Mouse (Mus musculus) liver, embryonic 13.5 days (tissue): ENCODE measurements around the gene Ciao2a. TPM values are rescaled to one million over a fixed set of nuclear protein-coding genes. Genes with fewer than 3 reads are reported as not detected.

ENCODE experiments used
- ATAC-seq: fragments of 200-750 bp; cut with Nextera tagmentation; 2 replicates; pipeline ENCODE4 v1.8.0; 2017; ENCODE audit warnings: low read depth, mild to moderate bottlenecking, moderate number of reproducible peaks, moderate library complexity
- DNase-seq: peaks from one replicate; pipeline ENCODE4 v3.0.0; 2022
- H3K27ac ChIP-seq: fragments of 300-500 bp; sonication (generic); 2 replicates; pipeline ENCODE4 v1.5.1; 2015; ENCODE audit warnings: moderate library complexity, mild to moderate bottlenecking, inconsistent platforms
- H3K27me3 ChIP-seq: fragments of 300-500 bp; sonication (generic); 2 replicates; pipeline ENCODE4 v1.6.1; 2015; ENCODE audit warnings: mild to moderate bottlenecking, inconsistent platforms
- H3K36me3 ChIP-seq: fragments of 300-500 bp; sonication (generic); 2 replicates; pipeline ENCODE4 v1.6.1; 2015; ENCODE audit warnings: mild to moderate bottlenecking, inconsistent platforms
- H3K4me1 ChIP-seq: fragments of 300-500 bp; sonication (generic); replicated peaks from 2 replicates; pipeline ENCODE4 v1.6.1; 2015; ENCODE audit warnings: inconsistent platforms
- H3K4me2 ChIP-seq: fragments of 300-500 bp; sonication (generic); 2 replicates; pipeline ENCODE4 v1.6.1; 2015; ENCODE audit warnings: inconsistent platforms, mild to moderate bottlenecking, moderate library complexity
- H3K4me3 ChIP-seq: fragments of 300-500 bp; sonication (generic); replicated peaks from 2 replicates; pipeline ENCODE4 v1.5.1; 2015; ENCODE audit warnings: mild to moderate bottlenecking, inconsistent platforms
- H3K9ac ChIP-seq: fragments of 300-500 bp; sonication (generic); 2 replicates; pipeline ENCODE4 v1.6.1; 2015; ENCODE audit warnings: mild to moderate bottlenecking, inconsistent platforms
- H3K9me3 ChIP-seq: fragments of 300-500 bp; sonication (generic); replicated peaks from 2 replicates; pipeline ENCODE4 v1.6.1; 2016; ENCODE audit warnings: inconsistent platforms
- WGBS: fragments of 180-500 bp; shearing (Covaris S2); methylation state at CpG from one replicate; pipeline ENCODE4 v1.1.7; 2015; ENCODE audit not compliant: insufficient replicate concordance; 5-methylcytosine and 5-hydroxymethylcytosine counted together
- polyA plus RNA-seq: library from polyadenylated mRNA; unstranded; fragments of >200 nt; fragmentation: Nextera tagmentation; extraction: Ambion mirVana; gene quantifications from 2 replicates; pipeline ENCODE4 v1.2.1, GENCODE M21; 2015

Gene Ciao2a
- polyA plus RNA-seq, result 196 and 222 TPM in 2 replicates

DNA sequence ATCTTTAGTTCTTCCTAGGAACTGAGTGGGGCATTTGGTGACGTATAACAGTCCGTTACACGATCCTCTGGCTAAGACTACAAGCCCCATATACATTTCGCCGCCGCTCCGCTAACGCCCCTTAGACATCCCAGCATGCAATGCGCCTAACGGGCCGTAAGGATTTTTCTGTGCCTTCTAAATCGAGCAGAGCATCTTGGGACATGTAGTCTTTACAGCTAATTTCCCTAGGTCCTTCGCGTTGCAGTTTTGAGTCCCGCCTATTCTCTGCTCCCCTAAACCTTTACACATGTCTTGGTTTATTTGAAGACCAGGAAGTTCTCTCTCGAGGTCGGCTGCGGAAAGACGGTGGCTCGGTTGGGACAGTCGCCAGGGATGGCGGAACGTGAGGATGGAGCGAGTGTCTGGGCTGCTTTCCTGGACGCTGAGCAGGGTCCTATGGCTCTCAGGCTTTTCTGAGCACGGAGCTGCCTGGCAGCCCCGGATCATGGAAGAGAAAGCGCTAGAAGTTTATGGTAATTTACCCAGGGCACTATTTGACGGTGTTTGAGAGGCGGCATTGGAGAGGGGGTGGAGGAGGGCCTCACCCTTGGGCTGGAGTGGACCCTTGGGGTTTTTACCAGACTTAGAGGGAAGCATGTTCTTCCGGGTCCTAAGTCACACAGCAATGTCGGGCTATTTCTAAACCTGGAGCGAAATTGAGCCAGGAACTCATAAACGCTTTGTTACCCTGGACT lies at the start of gene Ciao2a, which contains the start of gene Snx1:
TSS of gene Ciao2a (plus strand) at position 156 of the 737 bp plus-strand sequence.
TSS of gene Snx1 (minus strand) at position 132 of the 737 bp plus-strand sequence.
- Histone ChIP-seq H3K4me1 (peaks cover 69% of the 10 kb centered on the region), H3K4me2 (peak within 1 kb of the TSS; percentile 83), H3K4me3 (peak within 1 kb of the TSS; percentile 91), H3K9me3 (no peaks in the 10 kb centered on the region), H3K27ac (peak within 1 kb of the TSS; percentile 93), H3K9ac (peak within 1 kb of the TSS; percentile 85), H3K27me3 (no peaks in the 10 kb centered on the region), H3K36me3 (peaks cover 22% of the 10 kb centered on the region)
- under 1% methylated on average over 34 of the region's 34 CpGs for WGBS
- DNase-seq, result peak; percentile 95
- peak; percentile 70 for ATAC-seq

DNA sequence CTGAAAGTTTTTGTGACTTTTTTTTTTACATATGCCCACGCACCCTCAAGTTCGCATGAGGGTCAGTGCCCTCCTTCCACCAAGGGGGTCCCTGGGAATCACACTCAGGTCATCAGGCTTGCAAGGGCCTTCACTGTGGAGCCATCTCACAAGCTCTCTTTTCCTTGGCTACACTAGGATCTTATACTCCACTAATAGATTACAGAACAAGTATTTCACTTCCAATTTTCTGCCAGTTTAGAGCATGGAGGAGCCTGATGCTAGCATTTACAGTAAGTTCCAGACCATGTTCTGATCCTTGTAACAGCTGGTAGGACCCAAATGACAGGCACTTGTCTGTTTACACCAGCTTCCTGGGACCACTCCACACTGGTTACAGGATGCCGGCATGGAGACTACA lies 48.3 kb upstream of the Ciao2a start:
- 0 out of 2 replicates have a peak overlapping the region, but pooled peaks have one; percentile 5 for H3K9ac ChIP-seq
- DNase-seq, result no peak

DNA sequence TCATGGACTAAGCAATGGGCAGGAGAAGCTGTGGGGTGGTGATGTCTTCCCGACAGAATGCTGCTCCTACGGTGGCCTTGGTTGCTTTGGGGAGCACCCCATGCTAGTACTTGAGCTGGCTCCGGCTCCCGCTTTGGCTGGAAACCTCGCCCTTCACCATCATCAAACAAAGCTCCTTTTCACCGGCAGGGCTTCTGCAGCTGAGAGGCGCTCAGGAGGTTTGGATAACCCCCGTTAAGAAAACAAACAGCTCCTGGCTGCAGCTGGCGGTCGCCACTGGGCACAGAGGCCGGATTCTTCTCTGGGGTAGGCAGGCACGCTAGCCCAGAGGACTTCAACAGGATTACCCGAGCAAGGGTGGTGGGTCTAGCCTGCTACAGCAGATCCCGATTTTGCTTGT lies 47.9 kb upstream of the Ciao2a start:
- Histone ChIP-seq H3K4me1 (peaks cover 14% of the 10 kb centered on the region), H3K36me3 (no peaks in the 10 kb centered on the region), H3K9ac (0 out of 2 replicates have a peak overlapping the region, but pooled peaks have one; percentile 5), H3K9me3 (0 out of 2 replicates have a peak, but pooled peaks cover 5% of the 10 kb centered on the region), H3K4me3 (no peak overlapping the region), H3K4me2 (no peak overlapping the region), H3K27me3 (peaks cover 52% of the 10 kb centered on the region), H3K27ac (no peak overlapping the region)
- no peak for DNase-seq
- 35% methylated on average over 14 of the region's 14 CpGs for WGBS
- ATAC-seq, result no peak

More for the DNA sequence above, 48.3 kb upstream of the Ciao2a start:
- no peak overlapping the region for H3K4me3 ChIP-seq
- H3K27me3 ChIP-seq, result peaks cover 56% of the 10 kb centered on the region
- H3K9me3 ChIP-seq, result 0 out of 2 replicates have a peak, but pooled peaks cover 5% of the 10 kb centered on the region
- H3K4me1 ChIP-seq, result peaks cover 14% of the 10 kb centered on the region
- H3K4me2 ChIP-seq, result no peak overlapping the region
- no peak overlapping the region for H3K27ac ChIP-seq
- WGBS, result 67% methylated on average over 3 of the region's 3 CpGs
- no peak for ATAC-seq
- H3K36me3 ChIP-seq, result no peaks in the 10 kb centered on the region

DNA sequence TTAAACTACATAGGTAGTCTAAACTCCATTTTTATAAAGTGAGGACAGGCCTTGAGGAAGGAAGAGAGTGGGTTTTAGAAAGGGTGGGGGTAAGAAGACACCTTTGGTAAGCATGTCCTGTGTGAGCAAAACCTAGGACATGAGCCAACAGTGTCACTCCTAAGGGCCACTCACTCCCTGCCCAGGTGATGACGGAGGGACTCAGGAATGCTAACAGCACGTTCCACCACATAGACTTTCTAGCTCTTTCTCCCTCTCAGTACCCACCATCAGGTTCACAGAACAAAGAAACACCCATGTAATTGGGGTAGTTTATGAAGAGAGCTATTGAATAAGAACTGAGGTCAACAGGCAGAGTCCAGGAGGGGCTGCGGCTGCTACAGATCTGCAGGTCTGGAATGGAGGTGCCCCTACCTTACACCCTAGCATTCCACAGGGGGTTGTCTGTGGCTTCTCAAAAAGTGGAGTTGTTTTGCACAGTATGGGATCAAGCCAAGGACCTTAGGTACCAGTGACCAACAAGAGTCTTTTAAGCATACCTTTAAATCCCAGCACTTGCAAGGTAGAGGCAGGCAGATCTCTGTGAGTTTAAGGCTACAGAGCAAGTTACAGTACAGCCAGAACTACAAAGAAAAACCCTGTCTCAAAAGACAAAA lies 45.5 kb upstream of the Ciao2a start:
- Histone ChIP-seq H3K4me3 (no peak overlapping the region), H3K4me1 (peaks cover 14% of the 10 kb centered on the region), H3K4me2 (no peak overlapping the region), H3K27ac (no peak overlapping the region), H3K9me3 (no peaks in the 10 kb centered on the region), H3K27me3 (peaks cover 43% of the 10 kb centered on the region), H3K9ac (no peak overlapping the region), H3K36me3 (no peaks in the 10 kb centered on the region)
- DNase-seq (no peak), ATAC-seq (no peak)
- 69% methylated on average over 3 of the region's 3 CpGs for WGBS

DNA sequence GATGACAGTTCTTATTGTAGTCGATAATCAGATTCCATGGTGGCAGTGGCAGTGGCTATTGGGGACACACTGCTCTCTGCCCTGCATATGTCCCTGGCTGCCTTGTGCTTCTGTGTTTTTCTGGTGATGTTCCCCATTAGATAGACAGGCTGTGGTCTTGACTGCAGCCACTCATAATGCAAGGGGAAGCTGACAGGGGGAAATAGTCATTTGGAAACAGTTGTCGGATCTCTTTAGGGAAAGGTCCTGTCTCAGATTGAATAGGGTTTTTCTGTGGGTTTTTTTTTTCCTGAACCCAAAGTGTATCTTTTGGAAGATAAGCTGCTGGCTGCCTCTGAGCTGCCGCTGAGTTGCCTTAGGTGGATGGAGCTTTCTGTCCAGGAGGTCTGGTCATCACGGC lies 44.4 kb upstream of the Ciao2a start:
- Histone ChIP-seq H3K4me2 (no peak overlapping the region), H3K9ac (no peak overlapping the region), H3K4me3 (no peak overlapping the region), H3K27ac (no peak overlapping the region), H3K27me3 (peaks cover 41% of the 10 kb centered on the region), H3K4me1 (peaks cover 10% of the 10 kb centered on the region), H3K9me3 (no peaks in the 10 kb centered on the region), H3K36me3 (peaks cover 10% of the 10 kb centered on the region)
- no peak for DNase-seq
- 54% methylated on average over 4 of the region's 4 CpGs for WGBS
- ATAC-seq, result no peak

DNA sequence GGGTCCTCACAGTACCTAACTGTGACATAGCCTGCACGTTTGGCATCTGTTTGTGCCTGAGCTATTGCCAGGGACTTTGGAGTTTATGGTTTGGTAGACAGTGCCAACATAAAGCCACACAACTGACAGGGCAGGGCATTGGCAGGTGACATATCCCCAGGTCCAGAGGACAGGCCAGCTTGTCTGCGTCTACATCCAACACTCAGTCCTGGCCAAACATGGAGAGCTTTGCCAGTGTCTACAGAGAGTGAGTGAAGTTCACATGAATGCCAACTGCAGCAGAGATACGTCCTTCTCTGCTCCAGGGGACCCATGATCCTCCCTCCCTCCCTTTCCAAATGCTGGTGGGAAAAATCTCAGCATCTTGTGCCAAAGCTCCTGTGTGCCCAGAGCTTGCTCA lies 42.2 kb upstream of the Ciao2a start:
- no peak overlapping the region for H3K27ac ChIP-seq
- ATAC-seq (no peak), DNase-seq (no peak)
- H3K27me3 ChIP-seq, result peaks cover 23% of the 10 kb centered on the region
- peaks cover 30% of the 10 kb centered on the region for H3K36me3 ChIP-seq
- H3K9ac ChIP-seq, result no peak overlapping the region
- H3K9me3 ChIP-seq, result no peaks in the 10 kb centered on the region
- H3K4me2 ChIP-seq, result no peak overlapping the region
- no peaks in the 10 kb centered on the region for H3K4me1 ChIP-seq
- 87% methylated on average over 3 of the region's 3 CpGs for WGBS
- no peak overlapping the region for H3K4me3 ChIP-seq

DNA sequence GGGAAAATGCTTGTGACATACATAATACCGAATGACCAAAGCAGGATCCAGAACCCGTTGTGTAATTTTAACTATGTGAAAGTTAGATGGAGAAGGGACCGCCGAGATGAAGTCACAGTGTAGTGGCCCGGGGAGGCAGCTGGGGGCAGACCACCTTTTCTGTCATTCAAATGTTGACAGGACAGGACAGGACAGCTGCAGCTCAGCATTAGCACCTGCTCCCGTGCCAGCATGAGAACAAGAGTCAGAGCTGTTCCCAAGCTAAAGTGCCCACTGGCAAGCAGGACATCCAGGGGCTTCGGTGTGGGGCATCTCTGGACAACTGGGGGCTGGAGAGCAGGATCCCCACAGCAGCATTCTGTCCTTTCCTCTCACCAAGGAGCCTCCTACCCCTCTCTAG lies 39.3 kb upstream of the Ciao2a start:
- DNase-seq (no peak), ATAC-seq (no peak)
- Histone ChIP-seq H3K36me3 (peaks cover 57% of the 10 kb centered on the region), H3K4me3 (no peak overlapping the region), H3K9me3 (no peaks in the 10 kb centered on the region), H3K4me1 (peaks cover 6% of the 10 kb centered on the region; the same call in 1 of the 2 replicates), H3K27me3 (peaks cover 7% of the 10 kb centered on the region), H3K27ac (no peak overlapping the region; the same call in 1 of the 2 replicates), H3K4me2 (no peak overlapping the region), H3K9ac (no peak overlapping the region)
- 90% methylated on average over 7 of the region's 7 CpGs for WGBS

DNA sequence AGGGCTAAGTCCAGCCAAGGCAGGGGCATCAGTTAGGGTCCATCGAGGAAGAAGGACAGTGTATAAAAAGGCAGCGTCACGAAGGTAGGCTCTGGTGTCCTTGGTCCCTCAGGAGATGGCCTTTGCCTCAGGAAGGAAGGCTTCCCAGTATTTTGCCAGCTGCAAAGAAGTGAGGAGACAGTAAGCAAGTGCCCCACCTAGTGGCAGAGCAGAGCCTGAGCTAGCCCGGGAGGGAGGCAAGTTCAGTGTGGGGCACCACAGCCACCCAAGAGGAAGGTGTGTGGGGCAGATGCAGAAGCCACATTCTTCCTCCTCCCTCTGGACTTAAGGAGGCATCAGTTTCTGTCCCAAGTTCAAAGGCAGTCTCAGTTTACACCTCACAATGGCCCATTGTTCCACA lies 38.0 kb upstream of the Ciao2a start:
- H3K9me3 ChIP-seq, result no peaks in the 10 kb centered on the region
- DNase-seq, result peak; percentile 54
- no peak overlapping the region for H3K4me3 ChIP-seq
- ATAC-seq, result peak; percentile 43; the same call in 1 of the 2 replicates
- peaks cover 20% of the 10 kb centered on the region for H3K4me1 ChIP-seq
- no peak overlapping the region for H3K27ac ChIP-seq
- no peak overlapping the region for H3K9ac ChIP-seq
- H3K4me2 ChIP-seq, result no peak overlapping the region
- peaks cover 71% of the 10 kb centered on the region for H3K36me3 ChIP-seq
- no peaks in the 10 kb centered on the region for H3K27me3 ChIP-seq
- 45% methylated on average over 4 of the region's 4 CpGs for WGBS

DNA sequence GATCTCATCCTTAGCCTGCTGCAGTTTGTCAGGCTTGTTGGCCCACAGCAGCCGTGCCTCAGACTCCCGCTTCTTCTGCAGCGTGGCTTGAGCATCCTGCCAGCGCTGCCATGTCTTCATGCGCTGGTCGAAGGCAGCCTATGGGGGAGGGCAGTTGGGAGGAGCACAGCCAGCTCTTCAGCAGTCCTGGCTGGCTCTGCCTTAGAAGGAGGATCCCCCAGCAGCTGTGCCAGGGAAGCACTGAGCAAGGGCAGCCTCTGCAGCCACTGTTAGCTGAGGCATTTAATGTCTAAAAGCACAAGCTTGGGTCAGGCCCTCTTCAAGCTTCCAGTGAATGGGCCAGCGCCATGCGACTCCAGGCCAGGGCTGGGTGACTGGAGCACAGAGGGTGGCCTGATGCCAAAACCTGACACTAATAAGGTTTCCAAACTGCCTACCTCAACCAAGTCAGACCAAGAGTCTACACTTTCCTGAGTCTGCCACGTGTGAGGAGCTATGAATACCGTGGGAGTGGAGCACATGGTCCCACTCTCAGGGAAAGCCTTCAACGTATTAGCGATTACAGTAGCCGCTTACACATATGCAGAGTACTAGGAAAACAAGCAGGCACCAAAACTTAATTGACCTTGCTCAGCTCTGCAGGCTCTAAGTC lies 35.7 kb upstream of the Ciao2a start:
- peaks cover 93% of the 10 kb centered on the region for H3K36me3 ChIP-seq
- no peaks in the 10 kb centered on the region for H3K27me3 ChIP-seq
- peaks cover 21% of the 10 kb centered on the region for H3K4me1 ChIP-seq
- no peak overlapping the region for H3K4me2 ChIP-seq
- DNase-seq (no peak), ATAC-seq (no peak)
- 91% methylated on average over 13 of the region's 13 CpGs for WGBS
- 0 out of 2 replicates have a peak overlapping the region, but pooled peaks have one; percentile 6 for H3K27ac ChIP-seq
- H3K9ac ChIP-seq, result no peak overlapping the region; the same call in none of the 2 replicates
- no peak overlapping the region for H3K4me3 ChIP-seq
- H3K9me3 ChIP-seq, result no peaks in the 10 kb centered on the region

DNA sequence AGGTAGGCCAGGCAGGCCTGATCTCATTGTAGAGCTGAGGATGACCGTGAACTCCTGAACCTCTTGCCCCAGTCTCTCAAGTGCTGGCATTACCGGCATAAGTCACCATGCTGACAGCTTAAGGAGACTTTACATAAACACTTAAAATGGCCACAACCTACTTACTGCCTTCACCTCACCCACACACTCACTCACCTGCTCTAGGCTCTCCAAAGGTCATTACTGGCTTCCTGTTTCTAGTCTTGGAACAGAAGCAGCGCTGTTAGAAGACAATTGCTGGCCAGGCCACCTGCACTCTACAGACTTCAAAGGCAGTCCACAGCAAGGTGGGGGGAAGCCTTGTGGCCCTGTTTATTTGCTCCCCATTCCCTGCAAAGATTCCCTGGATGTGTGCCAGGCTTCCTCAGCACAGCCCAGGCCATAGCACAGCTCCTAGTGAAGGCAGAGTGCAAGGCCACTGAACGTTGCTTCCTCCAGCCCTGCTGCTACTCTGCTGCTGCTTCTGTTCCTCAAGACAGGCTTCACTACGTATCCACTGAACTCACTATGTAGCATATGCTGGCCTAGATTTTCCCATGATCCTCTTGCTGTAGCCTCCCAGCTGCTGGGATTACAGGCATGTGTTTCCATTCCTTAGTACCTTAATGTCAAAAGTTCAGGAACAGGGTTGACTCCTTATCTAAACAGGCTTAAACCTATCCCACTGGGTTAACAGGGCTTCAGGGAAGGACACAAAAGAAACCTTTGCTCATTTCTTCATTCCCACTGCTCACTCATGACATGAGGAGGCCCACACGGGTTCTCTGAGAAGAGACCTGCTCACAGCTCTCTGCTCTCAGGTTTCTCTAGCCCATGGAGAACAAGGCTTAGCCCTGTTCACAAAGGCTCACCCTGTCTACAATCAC lies 34.8 kb upstream of the Ciao2a start:
- Histone ChIP-seq H3K36me3 (peaks cover 95% of the 10 kb centered on the region), H3K4me3 (no peak overlapping the region), H3K4me2 (no peak overlapping the region), H3K9ac (no peak overlapping the region), H3K27ac (peak overlapping the region; percentile 6), H3K27me3 (no peaks in the 10 kb centered on the region), H3K9me3 (no peaks in the 10 kb centered on the region), H3K4me1 (peaks cover 21% of the 10 kb centered on the region)
- DNase-seq (no peak), ATAC-seq (no peak)
- WGBS, result 81% methylated on average over 6 of the region's 6 CpGs
